Comparison of ENCODE assay signal across 17 mouse cellular contexts in the genomic region with DNA sequence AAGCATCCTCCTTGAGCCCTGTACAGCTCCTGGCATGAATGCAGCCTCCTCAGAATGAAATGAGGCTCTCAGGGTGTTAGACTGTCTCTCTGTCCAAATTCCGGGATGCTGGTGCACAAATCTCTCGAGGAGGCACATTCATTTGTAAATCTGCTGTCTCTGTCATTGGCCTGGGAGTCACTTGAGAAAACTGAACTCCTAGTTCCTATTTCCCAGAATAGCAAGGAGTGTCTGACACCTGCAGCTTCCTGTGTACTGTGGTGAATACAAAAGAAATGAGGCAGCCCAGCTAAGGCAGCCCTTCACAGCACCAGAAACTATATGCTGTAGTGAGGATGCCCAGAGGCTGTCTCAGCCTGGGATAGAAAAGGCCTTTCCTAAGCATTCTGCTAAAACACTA.
"Had no signal": no experiment of that assay in that cellular context is flagged by ENCODE, and none has a peak within 500 bp of the region (broad histone marks: within the 10 kb centered on the region; RNA-seq: fewer than 3 reads in every experiment).

No protein-coding gene starts in this region.

- ATAC-seq: hindbrain, embryonic 16.5 days; inflammation-experienced regulatory T-cells, adult 6 months; intestine, embryonic 15.5 days; intestine, postnatal 0 days; liver, embryonic 12.5 days had no signal

- DNase-seq: gastrocnemius, adult 2 months; gastrocnemius, postnatal 10 days; gastrocnemius, postnatal 25 days; heart, postnatal 10 days; heart, postnatal 4 days; kidney, adult 18-20 months; kidney, adult 8-10 months; kidney, postnatal 10 days; kidney, postnatal 36 days; layer of hippocampus, adult 9-11 months; layer of hippocampus, postnatal 36 days; left cerebral cortex, postnatal 4 days had no signal
